Mouse (Mus musculus): ENCODE data around the gene Irs2.

Irs2 gene

GRCm38 (mm10) chr8:10980876-10981275 lies 27.4 kb downstream of the Irs2 start:
- DNase-seq = no peak

GRCm38 (mm10) chr8:10979916-10980315 lies 28.3 kb downstream of the Irs2 start:
- no peak for DNase-seq

- peak; percentile 38 to 40 for DNase-seq
Observed at GRCm38 (mm10) chr8:10979196-10979794, 29.0 kb downstream of the Irs2 start.

GRCm38 (mm10) chr8:10978377-10978776 lies 29.9 kb downstream of the Irs2 start:
- peak; percentile 89 to 94 for DNase-seq

- peak in 1 of 2 experiments; percentile 23 for DNase-seq
Observed at GRCm38 (mm10) chr8:10977742-10978376, 30.4 kb downstream of the Irs2 start.

GRCm38 (mm10) chr8:10974659-10975058 lies 33.6 kb downstream of the Irs2 start:
- no peak for DNase-seq

GRCm38 (mm10) chr8:10974126-10974525 lies 34.1 kb downstream of the Irs2 start:
- no peak for DNase-seq

GRCm38 (mm10) chr8:10972851-10973452 lies 35.3 kb downstream of the Irs2 start:
- DNase-seq = no peak

GRCm38 (mm10) chr8:10971984-10972383 lies 36.3 kb downstream of the Irs2 start:
- DNase-seq = no peak

GRCm38 (mm10) chr8:10971509-10971908 lies 36.7 kb downstream of the Irs2 start:
- no peak for DNase-seq

GRCm38 (mm10) chr8:10970496-10971456 lies 37.5 kb downstream of the Irs2 start:
- no peak for DNase-seq

GRCm38 (mm10) chr8:10968687-10969086 lies 39.6 kb downstream of the Irs2 start:
- no peak for DNase-seq

- DNase-seq = no peak
Observed at GRCm38 (mm10) chr8:10965401-10966117, 42.7 kb downstream of the Irs2 start.

GRCm38 (mm10) chr8:10964511-10965099 lies 43.7 kb downstream of the Irs2 start:
- DNase-seq = peak in 1 of 2 experiments; percentile 39

GRCm38 (mm10) chr8:10961989-10962388 lies 46.3 kb downstream of the Irs2 start:
- DNase-seq = no peak

- peak; percentile 34 to 50 for DNase-seq
Observed at GRCm38 (mm10) chr8:10960277-10960819, 47.9 kb downstream of the Irs2 start.

GRCm38 (mm10) chr8:10957292-10957955 lies 50.8 kb downstream of the Irs2 start:
- no peak for DNase-seq

- peak; percentile 64 to 70 for DNase-seq
Observed at GRCm38 (mm10) chr8:10953346-10954053, 54.8 kb downstream of the Irs2 start.

GRCm38 (mm10) chr8:10952706-10953105 lies 55.6 kb downstream of the Irs2 start:
- DNase-seq = no peak

- no peak for DNase-seq
Observed at GRCm38 (mm10) chr8:10952235-10952634, 56.0 kb downstream of the Irs2 start.

Measured in cerebellum, postnatal 14 days (tissue).